Mouse (Mus musculus): ENCODE measurements around the gene Fstl1. TPM values are rescaled to one million over a fixed set of nuclear protein-coding genes. Genes with fewer than 3 reads are reported as not detected.

Fstl1 gene
- total RNA-seq, 2 experiments from 2014 or later: 34.5 to 41.8 TPM

DNA sequence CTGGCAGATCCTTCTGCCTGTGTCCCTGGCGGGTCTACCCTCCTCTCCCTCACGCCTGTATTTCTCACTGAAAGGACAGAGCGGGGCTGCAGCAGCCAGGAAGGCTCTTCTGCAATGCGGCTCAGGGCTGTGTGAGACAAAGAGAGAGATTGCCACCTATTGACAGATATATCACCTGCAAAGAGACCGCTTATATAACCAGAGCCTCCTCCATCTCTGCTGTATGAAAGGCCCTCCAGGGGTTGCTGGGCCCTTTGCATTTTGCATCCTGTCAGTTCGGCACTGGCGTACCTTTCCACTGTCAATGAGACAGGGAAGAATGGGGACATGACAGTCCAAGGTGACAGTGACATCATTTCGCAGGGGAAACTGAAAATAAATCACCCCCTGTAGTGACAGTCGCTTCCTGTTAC is 35.8 kb downstream of the Fstl1 start:
- Histone ChIP-seq H3K4me3 (no peak overlapping the region; the same call in 1 of the 2 replicates), H3K27ac (peak overlapping the region; percentile 95)
- peak; percentile 77 for TF ChIP-seq CTCF (conservative IDR thresholded peaks at IDR 0.05)
- peak; percentile 50 to 79 for DNase-seq (ENCODE audit: low spot score in 2 of 2)

GRCm38 (mm10) chr16:37813691-37814382 is 37.2 kb downstream of the Fstl1 start:
- H3K4me3 ChIP-seq: no peak overlapping the region
- no peak for DNase-seq (ENCODE audit: low spot score in 2 of 2)
- no peak for TF ChIP-seq CTCF (conservative IDR thresholded peaks at IDR 0.05)
- peak overlapping the region; percentile 95 for H3K27ac ChIP-seq

DNA sequence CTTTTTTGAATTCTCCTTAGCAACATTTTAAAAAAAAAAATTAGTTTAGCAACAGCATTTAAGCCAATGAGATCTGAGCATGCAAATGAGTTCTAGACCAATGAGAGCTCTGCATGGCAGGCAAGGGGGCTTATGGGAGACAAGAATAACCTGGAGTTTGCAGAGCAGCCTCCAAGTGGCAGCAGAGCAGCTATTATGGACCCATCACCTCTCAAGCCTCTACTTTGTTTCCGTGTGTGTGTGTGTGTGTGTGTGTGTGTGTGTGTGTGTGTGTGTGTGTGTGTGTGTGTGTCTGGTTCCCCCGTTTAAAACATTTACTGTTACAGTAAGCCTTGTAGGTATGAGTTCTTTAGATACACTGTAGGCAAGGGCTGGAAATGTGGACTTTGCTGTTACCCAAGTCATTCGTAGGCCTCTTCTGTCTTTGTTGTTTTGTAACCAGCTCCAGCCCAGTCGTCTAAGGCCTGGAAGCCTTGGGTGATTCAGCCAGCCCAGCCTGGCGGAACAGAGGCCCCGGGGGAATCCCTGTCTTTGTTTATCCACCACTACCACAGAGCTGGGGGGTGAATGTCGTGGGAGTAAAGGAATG is 37.8 kb downstream of the Fstl1 start:
- no peak overlapping the region for H3K4me3 ChIP-seq
- H3K27ac ChIP-seq: peak overlapping the region; percentile 95
- DNase-seq (ENCODE audit: low spot score in 2 of 2): peak; percentile 44 to 84
- peak; percentile 69 for TF ChIP-seq CTCF (conservative IDR thresholded peaks at IDR 0.05)

GRCm38 (mm10) chr16:37817986-37818385 is 41.3 kb downstream of the Fstl1 start:
- TF ChIP-seq CTCF (conservative IDR thresholded peaks at IDR 0.05): no peak
- H3K27ac ChIP-seq: no peak overlapping the region
- no peak overlapping the region for H3K4me3 ChIP-seq

DNA sequence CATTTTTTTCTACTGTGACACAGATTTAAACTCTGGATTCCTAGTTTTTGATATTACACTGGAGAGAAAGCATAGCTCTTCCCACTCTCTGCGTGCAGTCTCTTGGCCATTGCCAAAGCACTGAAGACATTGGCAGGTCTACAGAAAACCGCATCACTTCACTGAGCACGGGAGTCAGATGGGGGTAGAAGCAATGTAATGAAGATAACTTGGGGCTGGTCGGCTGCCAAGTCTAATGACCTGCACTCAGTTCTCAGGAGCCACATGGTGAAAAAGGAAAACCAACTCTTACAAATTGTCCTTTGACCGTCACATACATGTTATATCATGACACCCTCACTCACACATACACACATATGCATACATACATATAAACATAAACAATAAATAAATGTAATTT is 47.3 kb downstream of the Fstl1 start:
- no peak for DNase-seq (ENCODE audit: low spot score in 2 of 2)
- no peak overlapping the region for H3K27ac ChIP-seq
- TF ChIP-seq CTCF (conservative IDR thresholded peaks at IDR 0.05): no peak
- H3K4me3 ChIP-seq: no peak overlapping the region

More at GRCm38 (mm10) chr16:37817986-37818385, 41.3 kb downstream of the Fstl1 start:
- DNase-seq (ENCODE audit: low spot score in 2 of 2): no peak

DNA sequence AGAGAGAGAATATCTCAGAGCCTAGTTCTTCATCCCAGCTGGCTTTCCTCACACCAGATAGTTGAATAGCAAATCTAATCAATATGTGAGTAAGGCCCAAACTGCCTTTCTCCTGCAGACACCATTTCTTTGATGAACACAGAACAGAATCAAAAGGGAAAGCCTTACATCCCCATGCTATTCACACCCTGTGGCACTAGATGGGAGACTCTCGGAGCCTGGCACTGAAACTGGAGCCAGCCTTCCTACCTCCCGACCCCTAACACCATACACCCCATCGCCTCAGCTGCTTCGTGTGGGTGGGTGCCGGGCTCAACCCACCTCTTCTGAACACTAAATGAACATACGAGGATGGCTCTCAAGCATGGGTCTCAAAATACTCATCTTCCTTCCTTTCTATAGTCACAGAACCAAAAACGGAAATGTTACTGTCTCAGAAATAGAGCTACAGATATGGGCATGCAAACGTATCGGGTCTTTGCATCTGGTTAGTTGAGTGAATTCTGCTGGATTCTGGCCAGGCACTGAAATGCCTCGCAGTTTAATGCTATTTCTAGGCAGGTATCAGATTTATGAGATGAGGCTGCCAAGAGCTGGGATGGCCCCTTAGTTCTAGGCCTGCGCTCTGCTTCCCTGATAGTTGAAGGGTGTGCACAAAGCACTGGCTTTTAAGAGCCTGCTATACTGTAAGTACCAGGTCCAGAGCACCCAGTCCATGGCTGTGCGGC is 48.3 kb downstream of the Fstl1 start:
- TF ChIP-seq CTCF (conservative IDR thresholded peaks at IDR 0.05): no peak
- H3K27ac ChIP-seq: no peak overlapping the region
- H3K4me3 ChIP-seq: no peak overlapping the region
- DNase-seq (ENCODE audit: low spot score in 2 of 2): no peak

GRCm38 (mm10) chr16:37826286-37826685 is 49.6 kb downstream of the Fstl1 start:
- no peak for DNase-seq (ENCODE audit: low spot score in 2 of 2)
- no peak overlapping the region for H3K4me3 ChIP-seq
- TF ChIP-seq CTCF (conservative IDR thresholded peaks at IDR 0.05): no peak

DNA sequence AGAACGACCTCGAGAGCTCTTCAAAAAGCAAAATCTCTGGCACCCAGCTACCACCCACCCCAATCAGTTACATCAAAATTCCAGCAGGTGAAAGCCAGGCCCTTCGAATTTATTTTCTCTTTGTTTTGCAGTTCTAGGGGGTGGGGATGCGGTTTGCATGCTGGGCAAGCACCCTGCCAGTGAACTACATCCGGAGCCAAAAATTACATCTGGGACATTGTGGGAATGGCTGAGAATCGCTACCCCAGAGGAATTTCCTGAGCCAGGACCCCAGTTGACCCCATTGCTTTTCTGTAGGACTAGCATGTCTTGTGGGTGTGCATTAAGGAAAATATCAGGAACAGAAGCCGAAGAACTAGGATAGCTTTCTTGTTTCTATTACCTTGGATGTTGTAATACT is 54.4 kb downstream of the Fstl1 start:
- H3K27ac ChIP-seq: no peak overlapping the region
- TF ChIP-seq CTCF (conservative IDR thresholded peaks at IDR 0.05): peak; percentile 39; the same call in 1 of the 2 replicates
- no peak overlapping the region for H3K4me3 ChIP-seq
- DNase-seq (ENCODE audit: low spot score in 2 of 2): no peak

More at GRCm38 (mm10) chr16:37826286-37826685, 49.6 kb downstream of the Fstl1 start:
- no peak overlapping the region for H3K27ac ChIP-seq

- no peak overlapping the region for H3K4me3 ChIP-seq
- DNase-seq (ENCODE audit: low spot score in 2 of 2): no peak
- TF ChIP-seq CTCF (conservative IDR thresholded peaks at IDR 0.05): no peak
- no peak overlapping the region for H3K27ac ChIP-seq
Observed at GRCm38 (mm10) chr16:37837571-37837970, 60.9 kb downstream of the Fstl1 start.

DNA sequence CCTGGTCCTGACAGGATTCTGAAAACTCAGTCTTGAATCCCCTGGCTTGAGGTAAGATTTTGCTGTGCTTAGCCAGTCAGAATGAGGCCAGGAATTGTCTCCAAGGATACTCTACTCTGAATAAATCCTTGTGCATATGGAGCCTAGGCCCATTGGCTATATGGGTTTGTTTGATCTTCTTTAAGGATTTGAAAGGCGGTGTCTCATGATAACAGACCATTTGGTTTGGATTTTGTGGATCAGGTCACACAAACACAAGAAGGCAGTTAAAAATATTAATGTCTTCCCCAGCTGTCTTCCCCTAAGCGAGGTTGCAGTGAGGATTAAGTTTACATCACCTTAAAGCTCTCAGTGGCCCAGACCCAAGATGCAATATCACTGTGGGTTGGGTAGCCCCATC is 65.8 kb downstream of the Fstl1 start:
- no peak for TF ChIP-seq CTCF (conservative IDR thresholded peaks at IDR 0.05)
- no peak for DNase-seq (ENCODE audit: low spot score in 2 of 2)
- H3K27ac ChIP-seq: no peak overlapping the region
- H3K4me3 ChIP-seq: no peak overlapping the region

- TF ChIP-seq CTCF (conservative IDR thresholded peaks at IDR 0.05): no peak
- no peak overlapping the region for H3K4me3 ChIP-seq
Observed at GRCm38 (mm10) chr16:37843740-37844139, 67.1 kb downstream of the Fstl1 start.

GRCm38 (mm10) chr16:37845202-37845925 is 68.7 kb downstream of the Fstl1 start:
- DNase-seq (ENCODE audit: low spot score in 2 of 2): no peak
- Histone ChIP-seq H3K4me3 (no peak overlapping the region), H3K27ac (no peak overlapping the region)
- no peak for TF ChIP-seq CTCF (conservative IDR thresholded peaks at IDR 0.05)

More at GRCm38 (mm10) chr16:37843740-37844139, 67.1 kb downstream of the Fstl1 start:
- H3K27ac ChIP-seq: no peak overlapping the region
- no peak for DNase-seq (ENCODE audit: low spot score in 2 of 2)

GRCm38 (mm10) chr16:37847081-37847480 is 70.4 kb downstream of the Fstl1 start:
- Histone ChIP-seq H3K27ac (no peak overlapping the region), H3K4me3 (no peak overlapping the region)
- no peak for TF ChIP-seq CTCF (conservative IDR thresholded peaks at IDR 0.05)
- DNase-seq (ENCODE audit: low spot score in 2 of 2): no peak
